Mouse (Mus musculus): ENCODE measurements around the gene Ipmk. TPM values are rescaled to one million over a fixed set of nuclear protein-coding genes. Genes with fewer than 3 reads are reported as not detected.

The Ipmk gene
- polyA plus RNA-seq, 1 experiment from 2014 or later: 22.0 TPM

GRCm38 (mm10) chr10:71348637-71349280 is 1.2 kb downstream of the Ipmk start:
- 25% methylated on average over 16 of the region's 16 CpGs for WGBS
- Histone ChIP-seq H3K9ac (replicated peaks; ENCODE audit: low read length) (peak overlapping the region; percentile 84), H3K4me2 (ENCODE audit: low read length) (peak overlapping the region; percentile 91), H3K27ac (replicated peaks; ENCODE audit: low read depth, low read length) (no peak overlapping the region), H3K4me3 (replicated peaks; ENCODE audit: low read depth, low read length) (peak overlapping the region; percentile 85), H3K36me3 (ENCODE audit: control insufficient read depth, insufficient read depth, low read length) (0 out of 2 replicates have a peak, but pooled peaks cover 3% of the 10 kb centered on the region), H3K9me3 (ENCODE audit: control insufficient read depth, low read length) (no peaks in the 10 kb centered on the region), H3K4me1 (ENCODE audit: control insufficient read depth, insufficient read depth, low read length) (peaks cover 18% of the 10 kb centered on the region), H3K27me3 (ENCODE audit: control insufficient read depth, insufficient read depth, low read length) (no peaks in the 10 kb centered on the region)
- ATAC-seq (ENCODE audit: low FRiP score, low TSS enrichment) (no peak), DNase-seq (peak; percentile 50)

GRCm38 (mm10) chr10:71349290-71349689 is 1.7 kb downstream of the Ipmk start:
- peaks cover 14% of the 10 kb centered on the region for H3K4me1 ChIP-seq (ENCODE audit: control insufficient read depth, insufficient read depth, low read length)
- no peak overlapping the region for H3K27ac ChIP-seq (replicated peaks; ENCODE audit: low read depth, low read length)
- H3K36me3 ChIP-seq (ENCODE audit: control insufficient read depth, insufficient read depth, low read length): 0 out of 2 replicates have a peak, but pooled peaks cover 3% of the 10 kb centered on the region
- no peaks in the 10 kb centered on the region for H3K27me3 ChIP-seq (ENCODE audit: control insufficient read depth, insufficient read depth, low read length)
- no peak for DNase-seq
- H3K4me3 ChIP-seq (replicated peaks; ENCODE audit: low read depth, low read length): peak overlapping the region; percentile 85
- H3K4me2 ChIP-seq (ENCODE audit: low read length): peak overlapping the region; percentile 91
- H3K9ac ChIP-seq (replicated peaks; ENCODE audit: low read length): peak overlapping the region; percentile 84; the same call in 1 of the 2 replicates
- H3K9me3 ChIP-seq (ENCODE audit: control insufficient read depth, low read length): no peaks in the 10 kb centered on the region
- WGBS: 90% methylated on average over 1 of the region's 1 CpGs
- no peak for ATAC-seq (ENCODE audit: low FRiP score, low TSS enrichment)

GRCm38 (mm10) chr10:71351301-71351700 is 3.7 kb downstream of the Ipmk start:
- H3K9me3 ChIP-seq (ENCODE audit: control insufficient read depth, low read length): no peaks in the 10 kb centered on the region
- 92% methylated on average over 7 of the region's 7 CpGs for WGBS
- H3K4me3 ChIP-seq (replicated peaks; ENCODE audit: low read depth, low read length): no peak overlapping the region
- no peaks in the 10 kb centered on the region for H3K27me3 ChIP-seq (ENCODE audit: control insufficient read depth, insufficient read depth, low read length)
- H3K9ac ChIP-seq (replicated peaks; ENCODE audit: low read length): no peak overlapping the region
- peaks cover 9% of the 10 kb centered on the region for H3K4me1 ChIP-seq (ENCODE audit: control insufficient read depth, insufficient read depth, low read length)
- no peak for DNase-seq
- ATAC-seq (ENCODE audit: low FRiP score, low TSS enrichment): no peak
- H3K27ac ChIP-seq (replicated peaks; ENCODE audit: low read depth, low read length): no peak overlapping the region
- H3K36me3 ChIP-seq (ENCODE audit: control insufficient read depth, insufficient read depth, low read length): 0 out of 2 replicates have a peak, but pooled peaks cover 3% of the 10 kb centered on the region
- H3K4me2 ChIP-seq (ENCODE audit: low read length): no peak overlapping the region

- DNase-seq (no peak), ATAC-seq (ENCODE audit: low FRiP score, low TSS enrichment) (no peak)
- Histone ChIP-seq H3K4me2 (ENCODE audit: low read length) (no peak overlapping the region), H3K36me3 (ENCODE audit: control insufficient read depth, insufficient read depth, low read length) (0 out of 2 replicates have a peak, but pooled peaks cover 3% of the 10 kb centered on the region), H3K9ac (replicated peaks; ENCODE audit: low read length) (no peak overlapping the region), H3K27me3 (ENCODE audit: control insufficient read depth, insufficient read depth, low read length) (no peaks in the 10 kb centered on the region), H3K4me3 (replicated peaks; ENCODE audit: low read depth, low read length) (no peak overlapping the region), H3K27ac (replicated peaks; ENCODE audit: low read depth, low read length) (no peak overlapping the region), H3K4me1 (ENCODE audit: control insufficient read depth, insufficient read depth, low read length) (peaks cover 7% of the 10 kb centered on the region), H3K9me3 (ENCODE audit: control insufficient read depth, low read length) (no peaks in the 10 kb centered on the region)
- WGBS: 82% methylated on average over 9 of the region's 9 CpGs
These were observed 6.3 kb downstream of the Ipmk start for GRCm38 (mm10) chr10:71353850-71354249.

GRCm38 (mm10) chr10:71354947-71355346 is 7.4 kb downstream of the Ipmk start:
- no peaks in the 10 kb centered on the region for H3K4me1 ChIP-seq (ENCODE audit: control insufficient read depth, insufficient read depth, low read length)
- H3K36me3 ChIP-seq (ENCODE audit: control insufficient read depth, insufficient read depth, low read length): 0 out of 2 replicates have a peak, but pooled peaks cover 3% of the 10 kb centered on the region
- H3K9ac ChIP-seq (replicated peaks; ENCODE audit: low read length): no peak overlapping the region
- DNase-seq: no peak
- H3K4me3 ChIP-seq (replicated peaks; ENCODE audit: low read depth, low read length): no peak overlapping the region
- ATAC-seq (ENCODE audit: low FRiP score, low TSS enrichment): no peak
- H3K27me3 ChIP-seq (ENCODE audit: control insufficient read depth, insufficient read depth, low read length): no peaks in the 10 kb centered on the region
- no peaks in the 10 kb centered on the region for H3K9me3 ChIP-seq (ENCODE audit: control insufficient read depth, low read length)
- 91% methylated on average over 12 of the region's 12 CpGs for WGBS
- H3K4me2 ChIP-seq (ENCODE audit: low read length): no peak overlapping the region
- H3K27ac ChIP-seq (replicated peaks; ENCODE audit: low read depth, low read length): no peak overlapping the region

- no peak overlapping the region for H3K4me2 ChIP-seq (ENCODE audit: low read length)
- ATAC-seq (ENCODE audit: low FRiP score, low TSS enrichment) (no peak), DNase-seq (no peak)
- H3K27ac ChIP-seq (replicated peaks; ENCODE audit: low read depth, low read length): no peak overlapping the region
- H3K9me3 ChIP-seq (ENCODE audit: control insufficient read depth, low read length): no peaks in the 10 kb centered on the region
- 66% methylated on average over 7 of the region's 7 CpGs for WGBS
- H3K36me3 ChIP-seq (ENCODE audit: control insufficient read depth, insufficient read depth, low read length): peaks cover 17% of the 10 kb centered on the region
- no peak overlapping the region for H3K4me3 ChIP-seq (replicated peaks; ENCODE audit: low read depth, low read length)
- peaks cover 6% of the 10 kb centered on the region; the same call in 1 of the 2 replicates for H3K4me1 ChIP-seq (ENCODE audit: control insufficient read depth, insufficient read depth, low read length)
- H3K9ac ChIP-seq (replicated peaks; ENCODE audit: low read length): no peak overlapping the region
- H3K27me3 ChIP-seq (ENCODE audit: control insufficient read depth, insufficient read depth, low read length): no peaks in the 10 kb centered on the region
These were observed 13.5 kb downstream of the Ipmk start for GRCm38 (mm10) chr10:71361044-71361443.

GRCm38 (mm10) chr10:71361836-71362562 is 14.4 kb downstream of the Ipmk start:
- H3K9me3 ChIP-seq (ENCODE audit: control insufficient read depth, low read length): no peaks in the 10 kb centered on the region
- DNase-seq (peak; percentile 39), ATAC-seq (ENCODE audit: low FRiP score, low TSS enrichment) (no peak)
- H3K9ac ChIP-seq (replicated peaks; ENCODE audit: low read length): peak overlapping the region; percentile 29; the same call in 1 of the 2 replicates
- 14% methylated on average over 18 of the region's 18 CpGs for WGBS
- H3K27me3 ChIP-seq (ENCODE audit: control insufficient read depth, insufficient read depth, low read length): no peaks in the 10 kb centered on the region
- no peak overlapping the region for H3K4me3 ChIP-seq (replicated peaks; ENCODE audit: low read depth, low read length)
- H3K36me3 ChIP-seq (ENCODE audit: control insufficient read depth, insufficient read depth, low read length): peaks cover 19% of the 10 kb centered on the region
- no peak overlapping the region for H3K27ac ChIP-seq (replicated peaks; ENCODE audit: low read depth, low read length)
- peak overlapping the region; percentile 39 for H3K4me2 ChIP-seq (ENCODE audit: low read length)
- peaks cover 6% of the 10 kb centered on the region; the same call in 1 of the 2 replicates for H3K4me1 ChIP-seq (ENCODE audit: control insufficient read depth, insufficient read depth, low read length)

GRCm38 (mm10) chr10:71363440-71363839 is 15.9 kb downstream of the Ipmk start:
- H3K27ac ChIP-seq (replicated peaks; ENCODE audit: low read depth, low read length): no peak overlapping the region
- H3K9me3 ChIP-seq (ENCODE audit: control insufficient read depth, low read length): no peaks in the 10 kb centered on the region
- H3K9ac ChIP-seq (replicated peaks; ENCODE audit: low read length): no peak overlapping the region
- H3K36me3 ChIP-seq (ENCODE audit: control insufficient read depth, insufficient read depth, low read length): peaks cover 24% of the 10 kb centered on the region
- WGBS: 85% methylated on average over 8 of the region's 8 CpGs
- DNase-seq (no peak), ATAC-seq (ENCODE audit: low FRiP score, low TSS enrichment) (no peak)
- no peak overlapping the region for H3K4me2 ChIP-seq (ENCODE audit: low read length)
- peaks cover 6% of the 10 kb centered on the region; the same call in 1 of the 2 replicates for H3K4me1 ChIP-seq (ENCODE audit: control insufficient read depth, insufficient read depth, low read length)
- no peak overlapping the region for H3K4me3 ChIP-seq (replicated peaks; ENCODE audit: low read depth, low read length)
- H3K27me3 ChIP-seq (ENCODE audit: control insufficient read depth, insufficient read depth, low read length): no peaks in the 10 kb centered on the region
